Mouse (Mus musculus) thymus, adult 2 months (tissue): ENCODE measurements at regions not wholly inside any gene's neighbourhood (a gene's known extent, or its start where the extent isn't known, plus 50 kb on each side); places are given as distances from the start of the nearest gene placed in this dataset.

ENCODE experiments used
- CTCF ChIP-seq: fragments of 200-500 bp; IDR thresholded peaks from 2 replicates; pipeline ENCODE4 v1.5.1; 2012; ENCODE audit warnings: mild to moderate bottlenecking, control low read depth, low read length, moderate library complexity, borderline replicate concordance; ENCODE audit not compliant: control insufficient read depth, poor library complexity, insufficient read depth; ENCODE audit errors: extremely low read depth
- POLR2A ChIP-seq: fragments of 200-500 bp; IDR thresholded peaks from 2 replicates; pipeline ENCODE4 v1.6.1; 2012; ENCODE audit warnings: mild to moderate bottlenecking, low read length, control low read depth, moderate library complexity; ENCODE audit not compliant: control insufficient read depth, poor library complexity, insufficient read depth; ENCODE audit errors: extremely low read depth

- TF ChIP-seq CTCF: no peak
- no peak for TF ChIP-seq POLR2A
Measured at GRCm38 (mm10) chr1:89019778-89020373, 50.3 kb upstream of the Sh3bp4 start.
